Mouse (Mus musculus) embryonic facial prominence, embryonic 10.5 days (tissue): ENCODE results near the gene Sympk. TPM values are rescaled to one million over a fixed set of nuclear protein-coding genes. Genes with fewer than 3 reads are reported as not detected.
A peak's percentile ranks its signal among the peaks of the same experiment; 100 is the strongest.
"Not testable (repeated sequence)": the region's sequence is repeated elsewhere in the genome, so short reads cannot be mapped to it uniquely, and the experiment has no call there.

Experiments used
- DNase-seq: peaks from one replicate; pipeline ENCODE4 v3.0.0-alpha.2; 2017; ENCODE audit warnings: low spot score
- H3K27ac ChIP-seq: fragments of 300-500 bp; sonication (generic); replicated peaks from 2 replicates; pipeline ENCODE4 v1.5.1; 2016; ENCODE audit warnings: mild to moderate bottlenecking
- H3K27me3 ChIP-seq: fragments of 300-500 bp; sonication (generic); replicated peaks from 2 replicates; pipeline ENCODE4 v1.6.1; 2016; ENCODE audit warnings: low read depth, mild to moderate bottlenecking; ENCODE audit not compliant: poor library complexity, severe bottlenecking
- H3K36me3 ChIP-seq: fragments of 300-500 bp; sonication (generic); replicated peaks from 2 replicates; pipeline ENCODE4 v1.6.1; 2016; ENCODE audit warnings: mild to moderate bottlenecking, moderate library complexity
- H3K4me1 ChIP-seq: fragments of 300-500 bp; sonication (generic); 2 replicates; pipeline ENCODE4 v1.6.1; 2016
- H3K4me3 ChIP-seq: fragments of 300-500 bp; sonication (generic); 2 replicates; pipeline ENCODE4 v1.5.1; 2016; ENCODE audit warnings: mild to moderate bottlenecking, moderate library complexity
- H3K9me3 ChIP-seq: fragments of 300-500 bp; sonication (generic); 2 replicates; pipeline ENCODE4 v1.6.1; 2016; ENCODE audit warnings: mild to moderate bottlenecking
- WGBS: fragments of 180-500 bp; shearing (Covaris S2); methylation state at CpG from one replicate; pipeline ENCODE4 v1.1.7; 2016; 5-methylcytosine and 5-hydroxymethylcytosine counted together
- polyA plus RNA-seq: library from polyadenylated mRNA; unstranded; fragments of >200 nt; fragmentation: Nextera tagmentation; extraction: Ambion mirVana; gene quantifications from 2 replicates; pipeline ENCODE4 v1.2.1, GENCODE M21; 2016

Gene Sympk
- polyA plus RNA-seq, 1 experiment from 2014 or later, result 43.4 TPM

DNA sequence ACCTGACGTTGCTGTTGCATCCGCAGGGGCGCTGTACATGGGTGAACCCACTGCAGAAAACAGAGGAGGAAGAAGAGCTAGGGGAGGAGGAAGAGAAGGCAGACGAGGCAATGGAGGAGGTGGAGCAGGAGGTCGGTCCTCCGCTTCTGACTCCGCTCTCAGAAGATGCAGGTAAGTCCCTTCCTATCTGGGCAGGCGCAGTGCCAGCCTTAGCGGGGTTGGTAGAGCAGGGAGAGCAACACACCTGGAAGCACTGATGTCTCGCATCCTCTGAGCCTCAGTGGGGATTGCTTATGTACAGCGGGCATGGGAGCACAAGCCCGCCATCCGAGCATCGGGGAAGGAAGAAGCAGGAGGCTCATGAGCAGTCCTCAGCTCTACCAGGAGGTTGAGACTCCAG lies 42.9 kb downstream of the Sympk start:
- Histone ChIP-seq H3K27ac (no peak overlapping the region), H3K27me3 (peaks cover 43% of the 10 kb centered on the region), H3K9me3 (peaks cover 10% of the 10 kb centered on the region), H3K4me1 (no peaks in the 10 kb centered on the region), H3K36me3 (no peaks in the 10 kb centered on the region), H3K4me3 (no peak overlapping the region)
- WGBS, result 43% methylated on average over 14 of the region's 14 CpGs
- no peak for DNase-seq

DNA sequence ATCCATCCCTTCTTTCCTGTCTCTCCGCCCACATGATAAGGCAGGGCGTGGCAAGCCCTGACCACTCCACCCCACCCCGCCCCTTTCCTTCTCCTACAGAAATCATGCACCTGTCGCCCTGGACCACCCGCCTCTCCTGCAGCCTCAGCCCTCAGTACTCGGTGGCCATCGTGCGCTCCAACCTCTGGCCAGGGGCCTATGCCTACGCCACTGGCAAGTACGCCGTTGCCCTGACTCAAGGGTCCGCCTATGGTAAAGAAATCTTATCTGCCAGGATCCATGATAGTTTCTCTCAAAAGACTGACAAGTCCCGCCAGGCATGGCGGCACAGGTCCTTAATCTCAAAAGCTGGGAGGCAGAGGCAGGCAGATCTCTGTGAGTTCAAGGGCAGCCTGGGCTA lies 43.8 kb downstream of the Sympk start:
- Histone ChIP-seq H3K4me3 (no peak overlapping the region), H3K27me3 (peaks cover 43% of the 10 kb centered on the region), H3K9me3 (peaks cover 10% of the 10 kb centered on the region), H3K27ac (no peak overlapping the region), H3K36me3 (no peaks in the 10 kb centered on the region), H3K4me1 (no peaks in the 10 kb centered on the region)
- no peak for DNase-seq
- 68% methylated on average over 14 of the region's 14 CpGs for WGBS

DNA sequence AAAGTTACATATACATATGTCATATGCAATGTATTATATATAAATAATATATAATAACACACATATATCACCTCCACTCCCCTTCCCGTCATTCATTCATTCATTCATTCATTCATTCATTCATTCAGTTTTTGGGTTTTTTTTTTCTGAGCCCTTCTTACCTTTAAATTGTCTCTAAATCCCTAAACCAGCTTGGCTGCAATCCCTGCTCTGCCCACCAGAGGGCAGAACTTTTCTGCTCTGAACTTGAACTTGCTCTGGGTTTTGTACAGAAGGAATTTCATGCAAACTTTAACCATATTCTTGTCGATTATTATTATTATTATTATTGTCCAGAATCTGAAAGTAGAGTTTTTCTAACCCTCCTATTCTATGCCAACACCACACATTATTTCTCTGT lies 44.5 kb downstream of the Sympk start:
- H3K27ac ChIP-seq, result no peak overlapping the region
- no peaks in the 10 kb centered on the region for H3K4me1 ChIP-seq
- no peak overlapping the region for H3K4me3 ChIP-seq
- no peaks in the 10 kb centered on the region for H3K36me3 ChIP-seq
- WGBS, result 7% methylated on average over 2 of the region's 2 CpGs
- peaks cover 10% of the 10 kb centered on the region for H3K9me3 ChIP-seq
- peak; percentile 75 for DNase-seq
- H3K27me3 ChIP-seq, result peaks cover 43% of the 10 kb centered on the region

DNA sequence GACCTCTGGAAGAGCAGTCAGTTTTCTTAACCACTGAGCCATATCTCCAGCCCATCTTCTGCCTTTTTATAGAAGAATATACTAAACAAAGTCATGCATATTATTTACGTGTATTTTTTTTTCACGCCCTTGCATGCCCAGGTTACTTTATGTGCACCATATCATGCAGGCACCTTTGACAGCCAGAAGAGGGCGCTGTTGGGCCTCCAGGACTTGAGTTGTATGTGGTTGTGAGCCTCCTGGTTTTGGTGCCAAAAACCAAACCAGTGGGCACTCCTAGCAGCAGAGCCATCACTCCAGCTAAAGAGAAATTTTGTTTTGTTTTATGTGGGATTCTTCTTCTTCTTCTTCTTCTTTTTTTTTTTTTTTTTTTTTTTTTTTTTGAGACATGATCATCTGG lies 45.3 kb downstream of the Sympk start:
- Histone ChIP-seq H3K4me1 (no peaks in the 10 kb centered on the region), H3K27ac (no peak overlapping the region), H3K27me3 (peaks cover 37% of the 10 kb centered on the region), H3K4me3 (no peak overlapping the region), H3K36me3 (no peaks in the 10 kb centered on the region), H3K9me3 (peaks cover 10% of the 10 kb centered on the region)
- WGBS, result 54% methylated on average over 3 of the region's 3 CpGs
- DNase-seq, result no peak

DNA sequence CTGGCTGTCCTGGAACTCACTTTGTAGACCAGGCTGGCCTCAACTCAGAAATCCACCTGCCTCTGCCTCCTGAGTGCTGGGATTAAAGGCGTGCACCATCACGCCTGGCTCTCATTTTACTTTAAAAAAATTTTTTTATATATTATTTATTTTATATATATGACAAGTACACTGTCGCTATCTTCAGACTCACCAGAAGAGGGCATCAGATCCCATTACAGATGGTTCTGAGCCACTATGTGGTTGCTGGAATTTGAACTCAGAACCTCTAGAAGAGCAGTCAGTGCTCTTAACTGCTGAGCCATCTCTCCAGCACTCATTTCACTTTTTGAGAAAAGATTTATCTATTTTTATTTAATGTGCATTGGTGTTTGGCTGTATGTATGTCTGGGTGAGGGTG lies 46.8 kb downstream of the Sympk start:
- not testable (repeated sequence) for H3K4me1 ChIP-seq, H3K36me3 ChIP-seq, H3K4me3 ChIP-seq, DNase-seq, H3K9me3 ChIP-seq, H3K27ac ChIP-seq
- 55% methylated on average over 3 of the region's 3 CpGs for WGBS
- H3K27me3 ChIP-seq, result peaks cover 22% of the 10 kb centered on the region

DNA sequence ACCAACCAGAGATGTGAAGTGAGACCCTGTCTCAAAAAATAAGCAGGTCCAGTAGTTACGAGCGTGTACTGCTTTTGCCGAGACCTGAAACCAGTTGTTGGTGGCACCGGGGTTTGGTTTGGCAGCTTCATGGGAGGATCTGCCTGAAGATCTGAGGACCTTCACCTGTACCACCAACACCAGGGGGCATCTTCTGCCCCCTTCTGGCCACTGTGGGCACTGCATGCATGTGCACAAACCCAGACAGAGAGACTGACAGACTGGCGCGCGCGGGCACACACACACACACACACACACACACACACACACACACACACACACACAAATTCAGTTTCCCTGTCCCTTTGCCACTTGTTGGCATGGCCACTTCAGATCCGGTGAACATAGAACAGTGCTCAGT lies 49.3 kb downstream of the Sympk start:
- H3K36me3 ChIP-seq, result peaks cover 10% of the 10 kb centered on the region
- H3K4me1 ChIP-seq, result peaks cover 25% of the 10 kb centered on the region
- no peaks in the 10 kb centered on the region for H3K9me3 ChIP-seq
- WGBS, result 87% methylated on average over 9 of the region's 9 CpGs
- DNase-seq, result peak; percentile 54
- no peak overlapping the region for H3K4me3 ChIP-seq
- H3K27ac ChIP-seq, result no peak overlapping the region
- H3K27me3 ChIP-seq, result no peaks in the 10 kb centered on the region

DNA sequence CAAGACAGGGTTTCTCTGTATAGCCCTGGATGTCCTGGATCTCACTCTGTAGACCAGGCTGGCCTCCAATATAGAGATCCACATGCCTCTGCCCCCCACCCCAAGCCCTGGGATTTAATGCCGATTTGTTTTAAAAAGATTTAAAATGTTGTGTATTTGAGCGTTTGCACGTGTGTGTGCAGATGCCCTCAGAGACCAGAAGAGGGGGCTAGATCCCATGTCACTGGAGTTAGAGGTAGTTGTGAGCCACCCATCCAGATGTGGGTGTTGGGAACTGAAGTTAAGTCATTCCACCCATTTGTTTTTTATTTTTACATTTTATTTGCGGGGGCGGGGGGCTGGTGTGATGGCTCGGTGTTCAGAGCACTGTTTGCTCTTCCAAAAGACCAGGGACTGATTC lies 50.3 kb downstream of the Sympk start:
- H3K9me3 ChIP-seq, result no peaks in the 10 kb centered on the region
- 94% methylated on average over 6 of the region's 6 CpGs for WGBS
- no peak for DNase-seq

DNA sequence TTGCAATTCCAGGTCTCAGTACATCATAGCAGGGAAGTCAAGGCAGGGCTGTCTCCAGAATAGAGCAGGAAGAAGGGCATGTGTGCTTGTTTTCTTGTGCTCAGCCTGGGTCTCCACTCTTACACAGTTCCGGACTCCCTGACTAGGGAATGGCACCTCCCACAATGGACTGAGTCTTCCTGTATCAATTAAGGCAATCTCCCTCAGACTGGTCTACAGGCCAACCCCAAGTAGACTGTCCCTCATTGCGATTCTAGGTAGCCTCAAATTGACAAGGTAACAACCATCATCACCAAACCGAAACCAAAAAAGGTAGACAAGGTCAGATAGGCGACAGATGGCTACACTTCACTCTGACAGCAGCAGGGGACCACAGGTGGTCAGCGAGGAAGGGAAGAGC lies 51.1 kb downstream of the Sympk start:
- Histone ChIP-seq H3K4me3 (peak overlapping the region; percentile 99), H3K4me1 (peaks cover 25% of the 10 kb centered on the region), H3K27ac (0 out of 2 replicates have a peak overlapping the region, but pooled peaks have one; percentile 40), H3K27me3 (no peaks in the 10 kb centered on the region), H3K9me3 (no peaks in the 10 kb centered on the region), H3K36me3 (peaks cover 28% of the 10 kb centered on the region)
- 54% methylated on average over 5 of the region's 5 CpGs for WGBS
- no peak for DNase-seq

More for the DNA sequence above, 50.3 kb downstream of the Sympk start:
- no peaks in the 10 kb centered on the region for H3K27me3 ChIP-seq
- peaks cover 25% of the 10 kb centered on the region for H3K4me1 ChIP-seq
- H3K4me3 ChIP-seq, result peak overlapping the region; percentile 99; the same call in 1 of the 2 replicates
- H3K36me3 ChIP-seq, result peaks cover 20% of the 10 kb centered on the region
- no peak overlapping the region for H3K27ac ChIP-seq

DNA sequence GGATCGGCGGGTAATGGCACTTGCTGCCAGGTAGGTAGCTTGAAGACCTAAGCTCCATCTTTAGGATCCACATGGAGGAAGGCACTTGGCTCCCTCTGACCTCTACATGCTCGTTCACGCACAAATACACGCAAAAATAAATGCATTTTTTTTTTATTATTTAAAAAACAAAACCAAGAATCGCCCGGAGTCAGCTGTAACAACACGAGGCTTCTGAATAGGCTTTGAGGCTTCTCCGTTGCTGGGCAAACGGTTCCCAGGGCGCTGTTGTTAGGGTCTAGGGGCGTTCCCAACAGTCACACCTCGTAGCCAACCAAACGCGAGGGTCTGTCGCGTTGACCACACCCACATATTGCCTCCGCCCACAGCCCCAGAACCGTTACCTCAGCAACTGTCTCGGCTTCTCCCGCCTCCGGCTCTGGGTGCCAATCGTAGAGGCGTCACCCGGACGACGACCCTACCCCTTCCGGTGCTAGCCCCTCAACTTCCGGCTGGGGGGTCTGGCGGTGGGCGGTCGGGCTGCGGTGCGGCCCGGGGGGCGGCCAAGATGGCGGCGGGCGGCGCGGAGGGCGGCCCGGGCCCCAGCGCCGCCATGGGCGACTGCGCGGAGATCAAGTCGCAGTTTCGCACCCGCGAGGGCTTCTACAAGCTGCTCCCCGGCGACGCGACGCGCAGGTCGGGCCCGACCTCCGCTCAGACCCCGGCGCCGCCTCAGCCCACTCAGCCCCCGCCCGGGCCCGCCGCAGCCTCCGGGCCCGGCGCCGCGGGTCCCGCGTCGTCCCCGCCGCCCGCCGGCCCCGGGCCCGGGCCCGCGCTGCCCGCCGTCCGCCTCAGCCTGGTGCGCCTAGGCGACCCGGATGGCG lies 51.8 kb downstream of the Sympk start, which contains the start of gene Dmwd:
TSS of gene Dmwd (plus strand) at position 505 of the 863 bp plus-strand sequence.
- under 1% methylated on average over 91 of the region's 91 CpGs for WGBS
- peak; percentile 99 for DNase-seq
- Histone ChIP-seq H3K27ac (peak within 1 kb of the TSS; percentile 93), H3K9me3 (no peaks in the 10 kb centered on the region), H3K4me3 (peak within 1 kb of the TSS; percentile 99), H3K36me3 (peaks cover 35% of the 10 kb centered on the region), H3K27me3 (no peaks in the 10 kb centered on the region), H3K4me1 (peaks cover 25% of the 10 kb centered on the region)

DNA sequence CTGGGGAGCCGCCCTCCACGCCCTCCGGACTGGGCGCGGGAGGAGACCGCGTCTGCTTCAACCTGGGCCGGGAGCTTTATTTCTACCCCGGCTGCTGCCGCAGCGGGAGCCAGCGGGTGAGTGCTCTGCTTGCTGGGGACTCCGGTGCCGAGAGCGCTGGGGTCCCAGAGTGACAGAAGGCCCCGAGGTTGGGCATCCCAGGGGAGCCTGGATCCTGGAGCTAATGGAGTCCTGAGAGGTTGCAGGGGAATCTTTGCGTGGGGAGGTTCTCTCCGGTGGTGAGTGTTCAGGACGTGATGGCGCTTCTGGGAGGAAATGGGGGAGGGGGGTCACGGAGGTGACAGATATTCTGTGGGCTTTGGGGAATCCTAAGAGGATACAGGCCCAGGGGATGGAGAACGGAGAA lies 52.4 kb downstream of the Sympk start:
- peak overlapping the region; percentile 93 for H3K27ac ChIP-seq
- no peaks in the 10 kb centered on the region for H3K9me3 ChIP-seq
- H3K4me1 ChIP-seq, result peaks cover 27% of the 10 kb centered on the region
- peak overlapping the region; percentile 99 for H3K4me3 ChIP-seq
- H3K36me3 ChIP-seq, result peaks cover 41% of the 10 kb centered on the region
- peak; percentile 46 for DNase-seq
- no peaks in the 10 kb centered on the region for H3K27me3 ChIP-seq
- WGBS, result under 1% methylated on average over 22 of the region's 22 CpGs

DNA sequence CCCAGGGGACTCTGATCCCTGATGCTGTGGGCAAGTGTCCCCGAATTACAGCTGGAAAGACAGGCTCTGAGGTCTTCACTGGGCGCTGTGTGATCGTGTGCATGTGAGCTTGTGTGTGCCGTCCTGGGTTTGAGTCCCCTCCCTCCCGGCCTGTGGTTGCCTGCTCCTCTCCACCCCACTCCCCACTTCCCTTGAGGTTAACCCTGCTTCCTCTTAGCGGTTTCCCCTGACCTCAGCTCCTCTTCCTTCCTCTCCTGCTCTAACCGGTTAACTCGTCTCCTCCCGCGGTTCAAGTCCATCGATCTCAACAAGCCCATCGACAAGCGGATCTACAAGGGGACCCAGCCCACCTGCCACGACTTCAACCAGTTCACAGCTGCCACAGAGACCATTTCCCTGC lies 53.6 kb downstream of the Sympk start:
- no peaks in the 10 kb centered on the region for H3K9me3 ChIP-seq
- H3K4me1 ChIP-seq, result peaks cover 39% of the 10 kb centered on the region
- WGBS, result 77% methylated on average over 14 of the region's 14 CpGs
- H3K36me3 ChIP-seq, result peaks cover 53% of the 10 kb centered on the region
- no peak overlapping the region for H3K27ac ChIP-seq
- peak overlapping the region; percentile 99 for H3K4me3 ChIP-seq
- DNase-seq, result no peak
- H3K27me3 ChIP-seq, result no peaks in the 10 kb centered on the region

DNA sequence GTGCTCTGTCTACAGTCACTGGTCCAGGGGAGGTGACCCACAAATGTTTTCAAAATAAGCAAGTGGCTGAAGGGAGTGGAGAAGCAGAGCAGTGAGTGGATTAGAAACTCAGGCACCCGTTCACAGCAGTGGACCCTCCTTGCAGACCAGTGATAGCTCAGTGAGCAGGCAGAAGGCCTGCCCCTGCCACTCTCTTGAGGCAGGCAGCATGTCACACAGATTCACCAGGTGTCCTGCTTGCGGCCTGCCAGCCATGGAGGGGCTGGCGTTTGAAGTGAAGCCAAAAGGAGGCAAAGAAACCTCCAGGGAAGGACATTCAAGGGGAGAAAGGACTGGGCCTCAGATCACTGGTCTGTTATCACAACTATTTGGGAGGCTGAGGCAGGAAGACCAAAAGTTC lies 54.6 kb downstream of the Sympk start:
- H3K36me3 ChIP-seq, result peaks cover 63% of the 10 kb centered on the region

DNA sequence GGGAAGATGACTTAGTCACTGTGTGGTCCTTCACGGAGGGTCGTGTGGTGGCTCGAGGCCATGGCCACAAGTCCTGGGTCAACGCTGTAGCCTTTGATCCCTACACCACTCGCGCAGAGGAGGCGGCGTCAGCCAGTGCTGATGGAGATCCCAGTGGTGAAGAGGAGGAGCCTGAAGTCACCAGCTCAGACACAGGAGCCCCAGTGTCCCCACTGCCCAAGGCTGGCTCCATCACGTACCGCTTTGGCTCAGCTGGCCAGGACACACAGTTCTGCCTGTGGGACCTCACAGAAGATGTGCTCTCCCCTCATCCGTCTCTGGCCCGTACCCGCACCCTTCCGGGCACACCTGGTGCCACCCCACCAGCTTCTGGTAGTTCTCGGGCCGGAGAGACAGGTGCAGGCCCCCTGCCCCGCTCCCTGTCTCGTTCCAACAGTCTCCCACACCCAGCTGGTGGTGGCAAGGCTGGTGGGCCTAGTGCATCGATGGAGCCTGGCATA lies 56.3 kb downstream of the Sympk start:
- H3K4me3 ChIP-seq, result 0 out of 2 replicates have a peak overlapping the region, but pooled peaks have one; percentile 0
- no peak for DNase-seq

More for the DNA sequence above, 54.6 kb downstream of the Sympk start:
- H3K27ac ChIP-seq, result no peak overlapping the region
- no peaks in the 10 kb centered on the region for H3K27me3 ChIP-seq
- no peak for DNase-seq
- no peak overlapping the region for H3K4me3 ChIP-seq
- H3K4me1 ChIP-seq, result peaks cover 49% of the 10 kb centered on the region
- H3K9me3 ChIP-seq, result no peaks in the 10 kb centered on the region
- 89% methylated on average over 3 of the region's 3 CpGs for WGBS

More for the DNA sequence above, 56.3 kb downstream of the Sympk start:
- no peaks in the 10 kb centered on the region for H3K9me3 ChIP-seq
- no peak overlapping the region for H3K27ac ChIP-seq
- 87% methylated on average over 19 of the region's 19 CpGs for WGBS
- H3K4me1 ChIP-seq, result peaks cover 61% of the 10 kb centered on the region
- no peaks in the 10 kb centered on the region for H3K27me3 ChIP-seq
- H3K36me3 ChIP-seq, result peaks cover 76% of the 10 kb centered on the region
